Mouse (Mus musculus): Measurements from ENCODE around the gene Evx1. TPM values are rescaled to one million over a fixed set of nuclear protein-coding genes. Genes with fewer than 3 reads are reported as not detected.

Gene Evx1
- polyA plus RNA-seq, 1 experiment from 2014 or later = not detected

- no peak overlapping the region for H3K9ac ChIP-seq (replicated peaks)
- no peak for TF ChIP-seq CTCF (IDR thresholded peaks at IDR 0.05; ENCODE audit: low read depth)
- TF ChIP-seq EP300 (IDR thresholded peaks at IDR 0.05; ENCODE audit: low read depth) = no peak
- 13% methylated on average over 22 of the region's 22 CpGs for WGBS (ENCODE audit: insufficient replicate concordance)
Observed at GRCm38 (mm10) chr6:52272766-52273655, 40.3 kb upstream of the Evx1 start.

DNA sequence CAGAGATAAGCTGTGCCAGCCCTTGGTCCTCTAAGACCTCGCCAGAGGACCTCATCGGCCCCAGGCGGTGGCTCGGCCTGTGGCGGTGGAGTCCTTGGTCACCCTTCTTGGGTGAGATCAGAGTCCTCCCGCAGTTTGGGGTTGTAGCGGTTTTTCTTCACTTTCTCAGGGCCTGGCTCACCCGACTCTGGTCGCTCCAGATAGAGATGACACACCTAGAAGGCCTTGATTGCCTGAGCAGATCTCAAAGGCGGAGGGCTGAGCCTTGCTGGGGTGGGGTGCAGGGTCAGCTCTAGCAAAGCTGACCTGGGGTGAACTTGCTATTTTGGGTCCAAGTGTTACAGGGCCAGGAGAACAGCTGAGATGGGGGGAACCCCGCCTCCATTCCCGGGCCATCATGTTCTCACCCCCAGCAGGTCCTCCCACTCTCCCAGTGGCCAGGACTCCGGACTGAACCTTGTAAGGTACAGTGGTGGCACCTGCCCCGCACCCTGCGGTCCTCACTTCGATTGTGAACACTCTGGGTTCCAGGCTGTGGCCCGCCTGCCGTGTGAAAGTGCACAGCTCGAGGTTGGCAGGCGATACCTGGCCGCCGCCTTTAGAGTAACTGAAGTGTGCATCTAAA lies 39.5 kb upstream of the Evx1 start:
- WGBS (ENCODE audit: insufficient replicate concordance) = 6% methylated on average over 21 of the region's 22 CpGs
- Histone ChIP-seq H3K4me1 (ENCODE audit: insufficient read depth) (0 out of 2 replicates have a peak, but pooled peaks cover 3% of the 10 kb centered on the region), H3K4me2 (ENCODE audit: low read depth, low read length) (no peak overlapping the region), H3K36me3 (replicated peaks; ENCODE audit: insufficient read depth, low read length) (no peaks in the 10 kb centered on the region), H3K27me3 (ENCODE audit: insufficient read depth, low read length) (peaks cover 92% of the 10 kb centered on the region), H3K9ac (replicated peaks) (no peak overlapping the region), H3K4me3 (ENCODE audit: low read depth, low read length) (no peak overlapping the region), H3K9me3 (ENCODE audit: low read length) (no peaks in the 10 kb centered on the region), H3K27ac (ENCODE audit: low read depth) (no peak overlapping the region)
- TF ChIP-seq CTCF (IDR thresholded peaks at IDR 0.05; ENCODE audit: low read depth) = no peak
- no peak for TF ChIP-seq EP300 (IDR thresholded peaks at IDR 0.05; ENCODE audit: low read depth)
- ATAC-seq (no peak), DNase-seq (no peak)

More at GRCm38 (mm10) chr6:52272766-52273655, 40.3 kb upstream of the Evx1 start:
- H3K4me1 ChIP-seq (ENCODE audit: insufficient read depth) = 0 out of 2 replicates have a peak, but pooled peaks cover 3% of the 10 kb centered on the region
- peaks cover 97% of the 10 kb centered on the region for H3K27me3 ChIP-seq (ENCODE audit: insufficient read depth, low read length)
- DNase-seq (no peak), ATAC-seq (no peak)
- H3K36me3 ChIP-seq (replicated peaks; ENCODE audit: insufficient read depth, low read length) = no peaks in the 10 kb centered on the region
- no peak overlapping the region for H3K4me3 ChIP-seq (ENCODE audit: low read depth, low read length)
- no peak overlapping the region for H3K4me2 ChIP-seq (ENCODE audit: low read depth, low read length)
- no peak overlapping the region for H3K27ac ChIP-seq (ENCODE audit: low read depth)
- no peaks in the 10 kb centered on the region for H3K9me3 ChIP-seq (ENCODE audit: low read length)

GRCm38 (mm10) chr6:52274576-52274975 lies 38.7 kb upstream of the Evx1 start:
- TF ChIP-seq CTCF (IDR thresholded peaks at IDR 0.05; ENCODE audit: low read depth) (no peak), EP300 (IDR thresholded peaks at IDR 0.05; ENCODE audit: low read depth) (no peak)
- Histone ChIP-seq H3K4me3 (ENCODE audit: low read depth, low read length) (no peak overlapping the region), H3K4me1 (ENCODE audit: insufficient read depth) (0 out of 2 replicates have a peak, but pooled peaks cover 3% of the 10 kb centered on the region), H3K9me3 (ENCODE audit: low read length) (no peaks in the 10 kb centered on the region), H3K9ac (replicated peaks) (no peak overlapping the region), H3K27me3 (ENCODE audit: insufficient read depth, low read length) (peaks cover 87% of the 10 kb centered on the region), H3K36me3 (replicated peaks; ENCODE audit: insufficient read depth, low read length) (no peaks in the 10 kb centered on the region), H3K27ac (ENCODE audit: low read depth) (no peak overlapping the region), H3K4me2 (ENCODE audit: low read depth, low read length) (no peak overlapping the region)
- ATAC-seq (no peak), DNase-seq (no peak)
- 11% methylated on average over 11 of the region's 11 CpGs for WGBS (ENCODE audit: insufficient replicate concordance)

DNA sequence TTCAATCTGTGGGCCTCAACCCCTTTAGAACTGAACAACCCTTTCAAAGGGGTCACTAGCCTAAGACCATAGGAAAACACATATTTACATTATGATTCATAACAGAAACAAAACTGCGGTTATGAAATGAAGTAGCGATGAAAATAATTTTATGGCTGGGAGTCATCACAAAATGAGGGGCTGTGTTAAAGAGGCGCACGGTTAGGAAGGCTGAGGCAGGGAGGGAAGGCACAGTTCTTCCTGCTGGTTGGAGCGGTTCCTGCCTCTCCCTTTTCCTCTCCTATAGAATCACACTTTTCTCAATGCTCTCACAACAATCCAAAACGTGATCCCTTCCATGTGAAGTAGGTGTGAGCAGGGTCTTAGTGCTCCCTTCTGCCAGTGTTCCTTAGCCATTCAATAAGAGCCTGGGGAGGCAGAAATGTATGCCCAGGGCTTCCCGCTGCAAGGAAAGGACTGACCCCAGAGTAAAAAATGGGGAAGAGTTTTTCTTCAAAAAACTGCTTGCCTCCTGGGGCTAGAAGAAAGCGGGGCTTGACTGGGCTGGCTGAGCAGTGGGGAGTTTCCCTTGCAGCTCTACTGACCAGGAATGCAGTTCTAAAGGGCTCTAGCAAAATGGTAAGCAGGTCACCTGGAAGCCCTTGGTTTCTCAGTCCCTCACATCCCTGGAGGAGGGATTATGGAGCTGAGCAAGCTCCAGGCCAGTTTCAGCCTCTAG lies 37.6 kb upstream of the Evx1 start:
- H3K27ac ChIP-seq (ENCODE audit: low read depth) = no peak overlapping the region
- TF ChIP-seq CTCF (IDR thresholded peaks at IDR 0.05; ENCODE audit: low read depth) (no peak), EP300 (IDR thresholded peaks at IDR 0.05; ENCODE audit: low read depth) (no peak)
- no peaks in the 10 kb centered on the region for H3K9me3 ChIP-seq (ENCODE audit: low read length)
- H3K36me3 ChIP-seq (replicated peaks; ENCODE audit: insufficient read depth, low read length) = no peaks in the 10 kb centered on the region
- peaks cover 81% of the 10 kb centered on the region for H3K27me3 ChIP-seq (ENCODE audit: insufficient read depth, low read length)
- 0 out of 2 replicates have a peak, but pooled peaks cover under 1% of the 10 kb centered on the region for H3K4me1 ChIP-seq (ENCODE audit: insufficient read depth)
- no peak overlapping the region for H3K4me2 ChIP-seq (ENCODE audit: low read depth, low read length)
- no peak for DNase-seq
- 20% methylated on average over 8 of the region's 8 CpGs for WGBS (ENCODE audit: insufficient replicate concordance)
- H3K4me3 ChIP-seq (ENCODE audit: low read depth, low read length) = no peak overlapping the region
- no peak for ATAC-seq
- no peak overlapping the region for H3K9ac ChIP-seq (replicated peaks)

DNA sequence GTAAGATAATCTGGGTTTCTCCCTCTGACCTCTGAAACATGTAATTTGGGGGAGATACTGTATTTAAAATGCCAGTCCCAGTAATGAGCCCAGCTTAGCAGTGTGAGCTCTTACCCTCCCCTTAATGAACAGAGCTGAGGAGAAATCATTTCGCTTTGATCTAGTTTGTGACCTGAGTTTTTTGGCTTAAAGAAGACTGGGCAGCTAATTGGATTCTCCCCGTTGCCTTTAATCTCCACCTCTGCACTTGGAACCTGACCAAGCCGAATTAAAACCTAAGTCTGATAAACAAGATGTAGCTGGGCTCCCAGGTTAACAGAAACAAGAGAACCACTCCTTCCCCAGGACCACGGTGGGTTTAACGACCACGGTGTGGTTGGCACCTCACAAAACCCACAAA lies 36.9 kb upstream of the Evx1 start:
- Histone ChIP-seq H3K4me2 (ENCODE audit: low read depth, low read length) (no peak overlapping the region), H3K27me3 (ENCODE audit: insufficient read depth, low read length) (peaks cover 77% of the 10 kb centered on the region), H3K27ac (ENCODE audit: low read depth) (no peak overlapping the region), H3K4me3 (ENCODE audit: low read depth, low read length) (no peak overlapping the region), H3K9ac (replicated peaks) (no peak overlapping the region), H3K36me3 (replicated peaks; ENCODE audit: insufficient read depth, low read length) (no peaks in the 10 kb centered on the region), H3K9me3 (ENCODE audit: low read length) (no peaks in the 10 kb centered on the region), H3K4me1 (ENCODE audit: insufficient read depth) (no peaks in the 10 kb centered on the region)
- TF ChIP-seq EP300 (IDR thresholded peaks at IDR 0.05; ENCODE audit: low read depth) = no peak
- TF ChIP-seq CTCF (IDR thresholded peaks at IDR 0.05; ENCODE audit: low read depth) = no peak
- DNase-seq (no peak), ATAC-seq (no peak)
- WGBS (ENCODE audit: insufficient replicate concordance) = 4% methylated on average over 6 of the region's 6 CpGs

DNA sequence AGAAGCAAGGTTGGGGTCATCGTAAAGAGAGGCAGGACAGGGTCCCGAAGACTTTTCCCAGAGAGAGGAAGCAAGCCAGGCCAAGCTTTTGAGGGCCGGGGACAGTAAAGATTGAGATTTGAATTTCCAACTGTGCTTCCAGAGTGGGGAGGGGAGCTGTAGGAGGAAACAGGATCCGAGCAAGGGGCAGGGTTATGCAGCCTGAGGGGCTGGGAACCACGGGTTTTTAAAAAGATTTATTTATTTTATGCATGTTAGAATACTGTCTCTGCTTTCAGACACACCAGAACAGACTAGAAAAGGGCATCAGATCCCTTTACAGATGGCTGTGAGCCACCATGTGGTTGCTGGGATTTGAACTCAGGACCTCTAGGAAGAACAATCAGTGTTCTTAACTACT lies 36.4 kb upstream of the Evx1 start:
- no peak overlapping the region for H3K9ac ChIP-seq (replicated peaks)
- H3K9me3 ChIP-seq (ENCODE audit: low read length) = no peaks in the 10 kb centered on the region
- ATAC-seq (no peak), DNase-seq (no peak)
- no peak overlapping the region for H3K27ac ChIP-seq (ENCODE audit: low read depth)
- H3K4me2 ChIP-seq (ENCODE audit: low read depth, low read length) = no peak overlapping the region
- no peaks in the 10 kb centered on the region for H3K36me3 ChIP-seq (replicated peaks; ENCODE audit: insufficient read depth, low read length)
- H3K4me1 ChIP-seq (ENCODE audit: insufficient read depth) = no peaks in the 10 kb centered on the region
- no peak overlapping the region for H3K4me3 ChIP-seq (ENCODE audit: low read depth, low read length)
- WGBS (ENCODE audit: insufficient replicate concordance) = 11% methylated on average over 5 of the region's 5 CpGs
- H3K27me3 ChIP-seq (ENCODE audit: insufficient read depth, low read length) = peaks cover 72% of the 10 kb centered on the region
- TF ChIP-seq CTCF (IDR thresholded peaks at IDR 0.05; ENCODE audit: low read depth) (no peak), EP300 (IDR thresholded peaks at IDR 0.05; ENCODE audit: low read depth) (no peak)

Data from liver, postnatal 0 days (tissue).